Mouse (Mus musculus): ENCODE data around the gene Tspan13. TPM values are rescaled to one million over a fixed set of nuclear protein-coding genes. Genes with fewer than 3 reads are reported as not detected.

Tspan13 gene
- polyA plus RNA-seq, 1 experiment: 0.87 TPM

GRCm38 (mm10) chr12:36007581-36007980 is 34.7 kb downstream of the Tspan13 start:
- Histone ChIP-seq H3K4me3 (ENCODE audit: insufficient read depth, poor library complexity, severe bottlenecking) (no peak overlapping the region), H3K79me2 (ENCODE audit: control insufficient read depth, insufficient read depth) (no peaks in the 10 kb centered on the region), H3K27me3 (ENCODE audit: control insufficient read depth, insufficient read depth, insufficient read length) (no peaks in the 10 kb centered on the region), H3K79me3 (ENCODE audit: low read depth) (no peaks in the 10 kb centered on the region), H3K36me3 (ENCODE audit: control insufficient read depth, insufficient read depth) (no peaks in the 10 kb centered on the region), H3ac (ENCODE audit: control insufficient read depth, insufficient read length, low read depth) (no peak overlapping the region)
- TF ChIP-seq CTCF (IDR thresholded peaks at IDR 0.05; ENCODE audit: control insufficient read depth, insufficient read depth, insufficient read length) (no peak), USF1 (IDR thresholded peaks at IDR 0.05; ENCODE audit: low read depth) (no peak), MYOG (IDR thresholded peaks at IDR 0.05; ENCODE audit: control insufficient read depth, extremely low read depth, insufficient read length) (no peak), MYOD1 (IDR thresholded peaks at IDR 0.05; ENCODE audit: control insufficient read depth, insufficient read length, low read depth) (no peak), MAX (IDR thresholded peaks at IDR 0.05) (no peak), CEBPB (IDR thresholded peaks at IDR 0.05; ENCODE audit: low read depth) (no peak), FOSL1 (IDR thresholded peaks at IDR 0.05; ENCODE audit: insufficient read depth, low read length, poor library complexity, severe bottlenecking) (no peak)

GRCm38 (mm10) chr12:36004714-36005113 is 37.6 kb downstream of the Tspan13 start:
- no peak overlapping the region for H3ac ChIP-seq (ENCODE audit: control insufficient read depth, insufficient read length, low read depth)
- no peaks in the 10 kb centered on the region for H3K79me3 ChIP-seq (ENCODE audit: low read depth)
- H3K4me3 ChIP-seq (ENCODE audit: insufficient read depth, poor library complexity, severe bottlenecking): no peak overlapping the region
- no peak for TF ChIP-seq FOSL1 (IDR thresholded peaks at IDR 0.05; ENCODE audit: insufficient read depth, low read length, poor library complexity, severe bottlenecking)
- no peak for TF ChIP-seq CTCF (IDR thresholded peaks at IDR 0.05; ENCODE audit: control insufficient read depth, insufficient read depth, insufficient read length)
- TF ChIP-seq MAX (IDR thresholded peaks at IDR 0.05): no peak
- TF ChIP-seq CEBPB (IDR thresholded peaks at IDR 0.05; ENCODE audit: low read depth): no peak
- H3K27me3 ChIP-seq (ENCODE audit: control insufficient read depth, insufficient read depth, insufficient read length): no peaks in the 10 kb centered on the region
- no peaks in the 10 kb centered on the region for H3K79me2 ChIP-seq (ENCODE audit: control insufficient read depth, insufficient read depth)
- no peaks in the 10 kb centered on the region for H3K36me3 ChIP-seq (ENCODE audit: control insufficient read depth, insufficient read depth)

- H3K27me3 ChIP-seq (ENCODE audit: control insufficient read depth, insufficient read depth, insufficient read length): no peaks in the 10 kb centered on the region
Measured at GRCm38 (mm10) chr12:35995799-35996198, 46.5 kb downstream of the Tspan13 start.

GRCm38 (mm10) chr12:35994098-35994497 is 48.2 kb downstream of the Tspan13 start:
- Histone ChIP-seq H3K79me2 (ENCODE audit: control insufficient read depth, insufficient read depth) (no peaks in the 10 kb centered on the region), H3ac (ENCODE audit: control insufficient read depth, insufficient read length, low read depth) (no peak overlapping the region)
- TF ChIP-seq CEBPB (IDR thresholded peaks at IDR 0.05; ENCODE audit: low read depth): no peak
- no peak for TF ChIP-seq MAX (IDR thresholded peaks at IDR 0.05)
- no peak for TF ChIP-seq MYOG (IDR thresholded peaks at IDR 0.05; ENCODE audit: control insufficient read depth, extremely low read depth, insufficient read length)
- TF ChIP-seq FOSL1 (IDR thresholded peaks at IDR 0.05; ENCODE audit: insufficient read depth, low read length, poor library complexity, severe bottlenecking): no peak
- no peak for TF ChIP-seq CTCF (IDR thresholded peaks at IDR 0.05; ENCODE audit: control insufficient read depth, insufficient read depth, insufficient read length)

More at GRCm38 (mm10) chr12:35995799-35996198, 46.5 kb downstream of the Tspan13 start:
- Histone ChIP-seq H3K4me3 (ENCODE audit: insufficient read depth, poor library complexity, severe bottlenecking) (no peak overlapping the region), H3K36me3 (ENCODE audit: control insufficient read depth, insufficient read depth) (no peaks in the 10 kb centered on the region), H3ac (ENCODE audit: control insufficient read depth, insufficient read length, low read depth) (no peak overlapping the region), H3K79me2 (ENCODE audit: control insufficient read depth, insufficient read depth) (no peaks in the 10 kb centered on the region), H3K79me3 (ENCODE audit: low read depth) (no peaks in the 10 kb centered on the region)
- no peak for TF ChIP-seq MAX (IDR thresholded peaks at IDR 0.05)
- TF ChIP-seq USF1 (IDR thresholded peaks at IDR 0.05; ENCODE audit: low read depth): no peak
- TF ChIP-seq MYOD1 (IDR thresholded peaks at IDR 0.05; ENCODE audit: control insufficient read depth, insufficient read length, low read depth): no peak
- TF ChIP-seq CEBPB (IDR thresholded peaks at IDR 0.05; ENCODE audit: low read depth): no peak
- TF ChIP-seq FOSL1 (IDR thresholded peaks at IDR 0.05; ENCODE audit: insufficient read depth, low read length, poor library complexity, severe bottlenecking): no peak
- no peak for TF ChIP-seq MYOG (IDR thresholded peaks at IDR 0.05; ENCODE audit: control insufficient read depth, extremely low read depth, insufficient read length)
- no peak for TF ChIP-seq CTCF (IDR thresholded peaks at IDR 0.05; ENCODE audit: control insufficient read depth, insufficient read depth, insufficient read length)

GRCm38 (mm10) chr12:35993583-35993982 is 48.7 kb downstream of the Tspan13 start:
- Histone ChIP-seq H3K79me2 (ENCODE audit: control insufficient read depth, insufficient read depth) (no peaks in the 10 kb centered on the region), H3K4me3 (ENCODE audit: insufficient read depth, poor library complexity, severe bottlenecking) (no peak overlapping the region), H3K79me3 (ENCODE audit: low read depth) (no peaks in the 10 kb centered on the region), H3K27me3 (ENCODE audit: control insufficient read depth, insufficient read depth, insufficient read length) (no peaks in the 10 kb centered on the region), H3ac (ENCODE audit: control insufficient read depth, insufficient read length, low read depth) (no peak overlapping the region), H3K36me3 (ENCODE audit: control insufficient read depth, insufficient read depth) (no peaks in the 10 kb centered on the region)
- no peak for TF ChIP-seq CTCF (IDR thresholded peaks at IDR 0.05; ENCODE audit: control insufficient read depth, insufficient read depth, insufficient read length)
- TF ChIP-seq MYOD1 (IDR thresholded peaks at IDR 0.05; ENCODE audit: control insufficient read depth, insufficient read length, low read depth): no peak
- no peak for TF ChIP-seq MAX (IDR thresholded peaks at IDR 0.05)
- TF ChIP-seq MYOG (IDR thresholded peaks at IDR 0.05; ENCODE audit: control insufficient read depth, extremely low read depth, insufficient read length): no peak
- no peak for TF ChIP-seq FOSL1 (IDR thresholded peaks at IDR 0.05; ENCODE audit: insufficient read depth, low read length, poor library complexity, severe bottlenecking)
- no peak for TF ChIP-seq USF1 (IDR thresholded peaks at IDR 0.05; ENCODE audit: low read depth)

More at GRCm38 (mm10) chr12:35994098-35994497, 48.2 kb downstream of the Tspan13 start:
- Histone ChIP-seq H3K36me3 (ENCODE audit: control insufficient read depth, insufficient read depth) (no peaks in the 10 kb centered on the region), H3K79me3 (ENCODE audit: low read depth) (no peaks in the 10 kb centered on the region), H3K27me3 (ENCODE audit: control insufficient read depth, insufficient read depth, insufficient read length) (no peaks in the 10 kb centered on the region), H3K4me3 (ENCODE audit: insufficient read depth, poor library complexity, severe bottlenecking) (no peak overlapping the region)

GRCm38 (mm10) chr12:35992711-35993110 is 49.6 kb downstream of the Tspan13 start, which contains the start of gene Agr2:
Gene Agr2 (plus strand): TSS chr12:35992907.
- Histone ChIP-seq H3K4me3 (ENCODE audit: insufficient read depth, poor library complexity, severe bottlenecking) (no peak within 1 kb of the TSS), H3K36me3 (ENCODE audit: control insufficient read depth, insufficient read depth) (no peaks in the 10 kb centered on the region), H3K79me2 (ENCODE audit: control insufficient read depth, insufficient read depth) (no peaks in the 10 kb centered on the region), H3K27me3 (ENCODE audit: control insufficient read depth, insufficient read depth, insufficient read length) (no peaks in the 10 kb centered on the region), H3K79me3 (ENCODE audit: low read depth) (no peaks in the 10 kb centered on the region), H3ac (ENCODE audit: control insufficient read depth, insufficient read length, low read depth) (no peak within 1 kb of the TSS)
- TF ChIP-seq CEBPB (IDR thresholded peaks at IDR 0.05; ENCODE audit: low read depth) (no peak), MYOG (IDR thresholded peaks at IDR 0.05; ENCODE audit: control insufficient read depth, extremely low read depth, insufficient read length) (no peak), MAX (IDR thresholded peaks at IDR 0.05) (no peak), USF1 (IDR thresholded peaks at IDR 0.05; ENCODE audit: low read depth) (no peak), MYOD1 (IDR thresholded peaks at IDR 0.05; ENCODE audit: control insufficient read depth, insufficient read length, low read depth) (no peak), CTCF (IDR thresholded peaks at IDR 0.05; ENCODE audit: control insufficient read depth, insufficient read depth, insufficient read length) (no peak), FOSL1 (IDR thresholded peaks at IDR 0.05; ENCODE audit: insufficient read depth, low read length, poor library complexity, severe bottlenecking) (no peak)
